Mouse (Mus musculus): Measurements from ENCODE around the gene Tsc22d3.

DNA sequence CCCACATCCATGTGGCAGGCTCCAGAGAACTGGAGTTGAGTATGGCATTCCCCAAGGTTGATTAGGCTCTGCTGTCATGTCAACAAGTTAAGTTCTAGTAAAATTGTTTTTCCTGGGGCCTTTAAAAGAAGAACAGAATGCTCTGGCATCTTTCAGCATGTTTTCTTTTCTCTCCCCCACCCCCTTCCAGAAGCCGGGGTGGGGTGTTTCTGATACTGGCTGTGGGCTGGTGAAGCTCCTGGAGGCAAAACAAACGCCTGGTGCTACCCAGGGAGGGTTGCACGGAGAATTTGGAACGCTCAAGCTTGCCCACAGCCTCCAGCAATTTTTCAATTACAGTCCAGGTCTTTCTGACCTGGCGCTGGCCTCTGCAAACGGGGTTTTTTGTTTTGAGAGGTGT, 73.2 kb downstream of the Tsc22d3 start:
- no peak for TF ChIP-seq CTCF (IDR thresholded peaks at IDR 0.05; ENCODE audit: low read depth)
- no peak for TF ChIP-seq EP300 (IDR thresholded peaks at IDR 0.05; ENCODE audit: low read depth)

Measured in liver, postnatal 0 days (tissue).